Mouse (Mus musculus) MEL (cell line): ENCODE measurements around the gene Txndc15.

Experiments used
- EP300 ChIP-seq, 2 experiments: IDR thresholded peaks; 2 replicates each; pipeline ENCODE4 v1.6.1; 2011; ENCODE audit warnings: improper control_type of control experiment in 2 of 2, low read length in 2 of 2, low read depth in 1 of 2, mild to moderate bottlenecking in 1 of 2
- HCFC1 ChIP-seq: IDR thresholded peaks from 2 replicates; pipeline ENCODE4 v1.6.1; 2012; ENCODE audit warnings: low read depth, mild to moderate bottlenecking, inconsistent platforms, low read length, improper control_type of control experiment, moderate library complexity
- JUND ChIP-seq: IDR thresholded peaks from 2 replicates; pipeline ENCODE4 v1.6.1; 2011; ENCODE audit warnings: low read depth, mild to moderate bottlenecking, improper control_type of control experiment, low read length
- MEF2A ChIP-seq: IDR thresholded peaks from 2 replicates; pipeline ENCODE4 v1.6.1; 2014; ENCODE audit warnings: low read depth, mild to moderate bottlenecking, inconsistent platforms, low read length, improper control_type of control experiment; ENCODE audit not compliant: poor library complexity, insufficient replicate concordance, severe bottlenecking; ENCODE audit errors: extremely low read depth
- POLR2AphosphoS2 ChIP-seq: IDR thresholded peaks from 2 replicates; pipeline ENCODE4 v1.6.1; 2011; ENCODE audit warnings: low read length, improper control_type of control experiment
- SIN3A ChIP-seq: IDR thresholded peaks from 2 replicates; pipeline ENCODE4 v1.6.1; 2012; ENCODE audit warnings: low read length, improper control_type of control experiment, inconsistent platforms
- USF1 ChIP-seq: IDR thresholded peaks from 2 replicates; pipeline ENCODE4 v1.6.1; 2014; ENCODE audit warnings: low read depth, mild to moderate bottlenecking, inconsistent platforms, low read length, improper control_type of control experiment, moderate library complexity

GRCm38 (mm10) chr13:55687927-55688602 lies 26.4 kb upstream of the Txndc15 start:
- TF ChIP-seq USF1, result no peak
- TF ChIP-seq JUND, result no peak
- TF ChIP-seq SIN3A, result 0 out of 2 replicates have a peak, but pooled peaks have one; percentile 29
- no peak for TF ChIP-seq HCFC1
- TF ChIP-seq POLR2AphosphoS2, result no peak
- TF ChIP-seq EP300 (IDR thresholded peaks at IDR 0.05; ENCODE audit: low read depth in 1 of 2, low read length in 2 of 2), result peak; percentile 75 to 82
- TF ChIP-seq MEF2A, result no peak
